Mouse (Mus musculus) small intestine, adult 2 months (tissue): Measurements from ENCODE around the gene Itsn1. TPM values are rescaled to one million over a fixed set of nuclear protein-coding genes. Genes with fewer than 3 reads are reported as not detected.

ENCODE experiments used
- H3K27ac ChIP-seq: fragments of 200-500 bp; 2 replicates; pipeline ENCODE4 v1.5.1; 2012; ENCODE audit warnings: low read depth, low read length, control low read depth, inconsistent platforms; ENCODE audit not compliant: insufficient read depth
- H3K27me3 ChIP-seq: fragments of 200-500 bp; 2 replicates; pipeline ENCODE4 v1.6.1; 2012; ENCODE audit warnings: mild to moderate bottlenecking, moderate library complexity, low read length, inconsistent platforms; ENCODE audit not compliant: control insufficient read depth, insufficient read depth
- H3K36me3 ChIP-seq: fragments of 200-500 bp; 2 replicates; pipeline ENCODE4 v1.6.1; 2012; ENCODE audit warnings: mild to moderate bottlenecking, low read length, control low read depth, inconsistent platforms; ENCODE audit not compliant: control insufficient read depth, insufficient read depth
- H3K4me1 ChIP-seq: fragments of 200-500 bp; 2 replicates; pipeline ENCODE4 v1.6.1; 2012; ENCODE audit warnings: low read length, inconsistent platforms, mixed read lengths; ENCODE audit not compliant: control insufficient read depth, insufficient read depth, insufficient read length
- H3K4me3 ChIP-seq: fragments of 200-500 bp; 2 replicates; pipeline ENCODE4 v1.5.1; 2012; ENCODE audit warnings: low read depth, mild to moderate bottlenecking, control low read depth, inconsistent platforms, low read length, moderate library complexity
- CTCF ChIP-seq: fragments of 200-500 bp; IDR thresholded peaks from 2 replicates; pipeline ENCODE4 v1.5.1; 2012; ENCODE audit warnings: low read depth, mild to moderate bottlenecking, control low read depth, inconsistent platforms, low read length, moderate library complexity, mixed read lengths; ENCODE audit not compliant: insufficient replicate concordance, insufficient read length; ENCODE audit errors: extremely low read depth
- POLR2A ChIP-seq: fragments of 200-500 bp; IDR thresholded peaks from 2 replicates; pipeline ENCODE4 v1.6.1; 2012; ENCODE audit warnings: low read depth, mild to moderate bottlenecking, control low read depth, inconsistent platforms, low read length, moderate library complexity
- WGBS: fragments of 180-500 bp; shearing (Covaris S2); methylation state at CpG from one replicate; pipeline ENCODE4 v1.1.7; 2018; 5-methylcytosine and 5-hydroxymethylcytosine counted together
- polyA plus RNA-seq: library from polyadenylated mRNA; depleted of rRNA; stranded (reverse); fragments of >200 nt; gene quantifications from 2 replicates; pipeline ENCODE4 v1.2.3, GENCODE M21; 2012

The Itsn1 gene
- polyA plus RNA-seq, 1 experiment = 15.6 TPM

DNA sequence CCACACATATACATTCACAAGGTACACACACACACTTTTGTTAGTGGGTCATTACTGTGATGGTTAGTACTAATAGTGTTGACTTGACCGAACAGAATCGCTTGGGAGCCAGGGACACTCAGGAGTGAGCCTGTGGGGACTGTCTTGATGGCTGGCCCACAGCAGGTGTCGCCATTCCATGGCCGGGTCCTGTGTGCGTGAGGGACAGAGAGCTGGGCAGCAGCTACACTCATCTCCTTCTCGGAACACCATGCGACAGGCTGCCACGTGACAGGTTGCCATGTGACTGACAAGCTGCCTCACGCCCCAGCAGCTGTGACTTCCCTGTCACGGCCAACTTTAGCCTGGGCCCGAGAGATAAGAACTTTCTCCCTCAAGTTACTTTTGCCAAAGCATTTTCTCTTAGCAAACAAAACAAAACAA is 12.1 kb upstream of the Itsn1 start:
- Histone ChIP-seq H3K4me1 (no peaks in the 10 kb centered on the region; the same call in 1 of the 2 replicates), H3K4me3 (no peak overlapping the region), H3K27ac (no peak overlapping the region), H3K27me3 (no peaks in the 10 kb centered on the region), H3K36me3 (peaks cover 28% of the 10 kb centered on the region)
- TF ChIP-seq CTCF = no peak
- no peak for TF ChIP-seq POLR2A
- 73% methylated on average over 11 of the region's 11 CpGs for WGBS

- Histone ChIP-seq H3K4me1 (no peaks in the 10 kb centered on the region; the same call in 1 of the 2 replicates), H3K4me3 (no peak overlapping the region), H3K27ac (no peak overlapping the region), H3K27me3 (no peaks in the 10 kb centered on the region), H3K36me3 (peaks cover 27% of the 10 kb centered on the region)
- no peak for TF ChIP-seq POLR2A
- TF ChIP-seq CTCF = no peak
- WGBS = 90% methylated on average over 4 of the region's 4 CpGs
Observed at GRCm38 (mm10) chr16:91717399-91717798, 11.7 kb upstream of the Itsn1 start.

DNA sequence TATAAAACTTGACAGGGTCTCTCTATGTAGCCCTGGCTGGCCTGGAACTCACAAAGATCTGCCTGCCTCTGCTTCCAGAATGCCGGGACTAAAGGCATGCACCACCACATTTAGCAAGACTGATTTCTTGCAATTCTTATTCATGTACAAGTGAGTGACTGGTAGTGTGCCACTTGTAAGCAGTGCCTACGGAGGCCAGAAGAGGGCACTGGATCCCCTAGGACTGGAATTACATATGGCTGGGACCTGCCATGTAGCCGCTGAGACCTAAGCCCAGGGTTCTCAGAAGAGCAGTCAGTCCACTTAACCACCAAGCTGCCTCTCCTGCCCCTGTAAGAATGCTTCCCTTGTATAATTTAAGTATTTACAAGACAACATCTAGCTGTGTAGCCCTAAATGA is 4.8 kb upstream of the Itsn1 start:
- TF ChIP-seq POLR2A (no peak), CTCF (peak; percentile 63; the same call in 1 of the 2 replicates)
- 54% methylated on average over 3 of the region's 3 CpGs for WGBS
- no peak overlapping the region for H3K27ac ChIP-seq
- no peaks in the 10 kb centered on the region for H3K27me3 ChIP-seq
- H3K36me3 ChIP-seq = 0 out of 2 replicates have a peak, but pooled peaks cover 3% of the 10 kb centered on the region
- no peak overlapping the region for H3K4me3 ChIP-seq
- H3K4me1 ChIP-seq = peaks cover 5% of the 10 kb centered on the region

DNA sequence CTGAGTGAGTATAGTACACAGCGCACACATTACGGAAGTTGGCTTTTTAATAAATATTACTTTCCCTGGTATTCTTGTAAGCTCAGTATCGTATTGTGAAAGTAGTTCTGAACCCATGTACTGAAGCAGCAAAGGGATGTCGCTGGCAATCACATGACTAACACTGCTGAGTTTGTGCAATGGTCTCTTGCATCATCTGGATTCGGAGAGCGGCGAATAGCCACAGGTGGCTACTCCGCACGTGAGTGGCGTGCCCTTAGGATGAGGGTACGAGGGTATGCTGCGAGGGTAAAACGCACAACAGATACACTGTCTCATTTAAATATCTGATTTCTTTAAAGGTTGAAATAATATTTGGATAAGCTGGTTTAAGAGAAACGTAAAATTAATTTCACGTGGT is 1.6 kb upstream of the Itsn1 start:
- no peak for TF ChIP-seq POLR2A
- TF ChIP-seq CTCF = no peak
- 41% methylated on average over 15 of the region's 15 CpGs for WGBS
- Histone ChIP-seq H3K27ac (peak overlapping the region; percentile 37), H3K4me1 (peaks cover 7% of the 10 kb centered on the region), H3K36me3 (no peaks in the 10 kb centered on the region), H3K27me3 (no peaks in the 10 kb centered on the region), H3K4me3 (peak overlapping the region; percentile 47)

DNA sequence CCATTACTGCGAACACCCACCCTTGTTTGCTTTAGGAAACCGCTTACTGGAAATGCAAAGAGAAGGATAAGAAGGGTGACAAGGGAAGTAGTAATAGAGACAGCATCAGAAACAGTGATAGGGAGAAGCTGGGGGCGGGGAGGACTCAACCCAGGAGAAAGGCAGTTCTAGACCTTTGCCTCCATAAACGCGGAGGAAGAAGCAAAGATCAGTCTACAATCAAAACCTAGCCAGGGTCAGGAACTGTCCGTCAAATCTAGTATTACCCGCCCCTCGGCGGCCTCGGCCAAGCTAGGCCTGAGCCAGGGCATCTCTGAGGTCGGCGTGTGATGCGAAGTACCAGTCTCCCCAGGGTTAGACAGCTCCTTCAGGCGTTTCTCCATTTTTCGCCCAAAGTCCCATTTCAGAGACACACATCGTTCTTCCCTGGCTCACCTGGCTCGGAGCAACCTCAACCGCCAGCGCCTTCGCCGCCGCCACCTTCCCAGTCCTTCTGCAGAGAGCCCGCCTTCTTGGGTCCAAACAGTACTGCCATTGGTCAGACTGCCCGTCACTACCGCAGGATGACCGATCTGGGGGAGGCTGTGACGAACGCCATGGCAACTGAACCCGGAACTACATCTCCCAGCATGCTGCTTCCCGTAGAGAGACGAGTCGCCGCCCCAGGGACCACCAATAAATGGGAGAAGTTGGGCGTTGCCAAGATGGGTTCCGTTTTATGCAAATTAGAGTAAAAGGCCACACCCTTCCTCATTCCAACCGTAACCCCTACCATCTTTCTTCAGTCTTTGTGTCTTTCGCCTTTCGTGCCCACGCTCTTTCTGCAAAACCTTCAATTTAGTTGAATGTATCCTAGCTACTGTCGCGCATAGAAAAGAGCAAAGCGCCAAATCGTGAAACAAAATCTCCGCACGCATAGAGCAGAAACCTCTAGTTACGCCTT is 687 bp upstream of the Itsn1 start, which contains the start of gene Cryzl1:
Cryzl1 (minus strand) TSS at position 853 of the 943 bp plus-strand sequence.
- TF ChIP-seq POLR2A = peak; percentile 73; the same call in 1 of the 2 replicates
- TF ChIP-seq CTCF = no peak
- Histone ChIP-seq H3K27me3 (no peaks in the 10 kb centered on the region), H3K36me3 (no peaks in the 10 kb centered on the region), H3K4me1 (peaks cover 7% of the 10 kb centered on the region), H3K27ac (peak within 1 kb of the TSS; percentile 87), H3K4me3 (peak within 1 kb of the TSS; percentile 98)
- WGBS = under 1% methylated on average over 46 of the region's 46 CpGs

GRCm38 (mm10) chr16:91729821-91730441 is 850 bp downstream of the Itsn1 start:
- no peak for TF ChIP-seq CTCF
- TF ChIP-seq POLR2A = no peak
- Histone ChIP-seq H3K27ac (peak overlapping the region; percentile 6; the same call in 1 of the 2 replicates), H3K27me3 (no peaks in the 10 kb centered on the region), H3K4me1 (peaks cover 7% of the 10 kb centered on the region), H3K4me3 (peak overlapping the region; percentile 98), H3K36me3 (no peaks in the 10 kb centered on the region)
- WGBS = under 1% methylated on average over 35 of the region's 44 CpGs
